17 mouse cellular contexts compared by ENCODE assay signal in the genomic region with DNA sequence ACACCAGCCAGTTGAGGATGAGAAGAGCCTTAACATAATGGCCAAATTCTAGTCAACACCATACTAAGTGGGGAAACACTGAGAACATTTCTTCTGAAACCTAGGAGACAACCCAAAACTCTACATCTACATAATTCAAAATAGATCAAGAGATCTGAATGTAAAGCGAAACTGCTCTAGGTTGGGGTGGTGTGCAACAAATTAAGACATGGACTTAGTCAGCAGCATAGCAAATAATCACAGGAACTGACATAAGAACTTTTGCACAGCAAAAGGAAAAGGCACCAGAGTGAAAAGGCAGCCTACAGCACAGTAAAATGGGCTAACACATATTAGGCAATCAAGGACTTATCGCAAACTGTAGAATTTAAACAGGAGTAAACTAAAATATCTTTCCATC. TPM values are rescaled to one million over a fixed set of nuclear protein-coding genes. Genes with fewer than 3 reads are reported as not detected.
"Had no signal": no experiment of that assay in that cellular context is flagged by ENCODE, and none has a peak within 500 bp of the region (broad histone marks: within the 10 kb centered on the region; RNA-seq: fewer than 3 reads in every experiment).

No protein-coding gene starts in this region.

- ATAC-seq: midbrain, embryonic 16.5 days had no signal

- DNase-seq: lung, adult 18-20 months; lung, embryonic 14.5 days; lung, postnatal 10 days; lung, postnatal 4 days; midbrain, embryonic 14.5 days; retina, postnatal 1 day; right cerebral cortex, adult 18-20 months; right cerebral cortex, postnatal 25 days; right cerebral cortex, postnatal 4 days; spleen, adult 18-20 months; thymus, adult 18-20 months; thymus, postnatal 14 days; thymus, postnatal 36 days had no signal

RNA-seq across cellular contexts. Expression of gene Fabp7, which starts 34.5 kb away (rescaled TPM):
- total RNA-seq: megakaryocyte-erythroid progenitor cell, adult 5-6 weeks; neutrophil, adult 5-6 weeks had no signal
- polyA plus RNA-seq: small intestine, adult 2 months had no signal
